Comparison of ENCODE assay signal across 21 mouse cellular contexts in genomic region chr5:32291316-32291715, GRCm38 (mm10). TPM values are rescaled to one million over a fixed set of nuclear protein-coding genes. Genes with fewer than 3 reads are reported as not detected.
DNase-seq lines count a peak whose midpoint lies in the region; ATAC-seq and TF ChIP-seq lines count a peak whose summit lies in the region.
"Had no signal": no experiment of that assay in that cellular context is flagged by ENCODE, and none has a peak within 500 bp of the region (broad histone marks: within the 10 kb centered on the region; RNA-seq: fewer than 3 reads in every experiment).

No protein-coding gene starts in this region.

- no peaks in the 10 kb centered on the region for H3K4me1 ChIP-seq in heart, embryonic 12.5 days (replicated peaks)
- peaks cover 8% of the 10 kb centered on the region; the same call in 1 of the 2 replicates for H3K4me1 ChIP-seq in small intestine, adult 2 months (ENCODE audit: control insufficient read depth, insufficient read depth, insufficient read length, low read length)
- H3K4me1 ChIP-seq: embryonic facial prominence, embryonic 10.5 days; embryonic facial prominence, embryonic 12.5 days; forebrain, embryonic 15.5 days had no signal

- WGBS in heart, embryonic 12.5 days: 53% methylated on average over 2 of the region's 2 CpGs
- WGBS in small intestine, adult 2 months: 65% methylated on average over 2 of the region's 2 CpGs

- no peak overlapping the region for H3K4me3 ChIP-seq in heart, embryonic 12.5 days
- H3K4me3 ChIP-seq in small intestine, adult 2 months (ENCODE audit: low read depth, low read length): no peak overlapping the region
- H3K4me3 ChIP-seq: embryonic facial prominence, embryonic 10.5 days; embryonic facial prominence, embryonic 12.5 days; forebrain, embryonic 13.5 days; forebrain, embryonic 15.5 days had no signal

- no peaks in the 10 kb centered on the region for H3K27me3 ChIP-seq in heart, embryonic 12.5 days (replicated peaks)
- no peaks in the 10 kb centered on the region for H3K27me3 ChIP-seq in small intestine, adult 2 months (ENCODE audit: control insufficient read depth, insufficient read depth, low read length)
- H3K27me3 ChIP-seq: embryonic facial prominence, embryonic 12.5 days; forebrain, embryonic 13.5 days; forebrain, embryonic 15.5 days; Patski had no signal

- H3K27ac ChIP-seq in heart, embryonic 12.5 days (ENCODE audit: poor library complexity, severe bottlenecking): no peak overlapping the region
- 0 out of 2 replicates have a peak overlapping the region, but pooled peaks have one; percentile 7 for H3K27ac ChIP-seq in small intestine, adult 2 months (ENCODE audit: insufficient read depth, low read depth, low read length)
- H3K27ac ChIP-seq: embryonic facial prominence, embryonic 10.5 days; embryonic facial prominence, embryonic 12.5 days; forebrain, embryonic 13.5 days; forebrain, embryonic 15.5 days had no signal

- no peak overlapping the region for H3K9ac ChIP-seq in heart, embryonic 12.5 days
- H3K9ac ChIP-seq: embryonic facial prominence, embryonic 12.5 days; forebrain, embryonic 13.5 days; forebrain, embryonic 15.5 days had no signal

- DNase-seq in heart, adult 11 months: peak; percentile 25
- peak; percentile 45 for DNase-seq in lung, postnatal 25 days (ENCODE audit: low spot score)
- no peak for DNase-seq in lung, postnatal 14 days
- DNase-seq: adrenal gland, adult 8-10 months; adrenal gland, postnatal 14 days; adrenal gland, postnatal 36 days; B cell, adult 2 months; cerebellum, adult 11-12 months; cerebellum, adult 2 months; cerebellum, adult 9-10 months; cerebellum, postnatal 10 days had no signal

- no peaks in the 10 kb centered on the region for H3K36me3 ChIP-seq in heart, embryonic 12.5 days
- no peaks in the 10 kb centered on the region for H3K36me3 ChIP-seq in small intestine, adult 2 months (ENCODE audit: control insufficient read depth, insufficient read depth, low read length)
- H3K36me3 ChIP-seq: embryonic facial prominence, embryonic 10.5 days; embryonic facial prominence, embryonic 12.5 days; forebrain, embryonic 15.5 days; G1E had no signal

- ATAC-seq in heart, embryonic 12.5 days (ENCODE audit: insufficient number of reproducible peaks, low FRiP score): no peak
- ATAC-seq: activated CD4-positive, CD25-positive, alpha-beta regulatory T cell, adult 4 months; CD4-positive, CD25-positive, alpha-beta regulatory T cell, adult 4 months; forebrain, embryonic 13.5 days; forebrain, embryonic 15.5 days; Patski had no signal

- H3K9me3 ChIP-seq in heart, embryonic 12.5 days (replicated peaks): no peaks in the 10 kb centered on the region
- H3K9me3 ChIP-seq: embryonic facial prominence, embryonic 10.5 days; embryonic facial prominence, embryonic 12.5 days; forebrain, embryonic 13.5 days; forebrain, embryonic 15.5 days; G1E had no signal

- no peak overlapping the region for H3K4me2 ChIP-seq in heart, embryonic 12.5 days
- H3K4me2 ChIP-seq: embryonic facial prominence, embryonic 12.5 days; forebrain, embryonic 13.5 days; forebrain, embryonic 15.5 days had no signal

- no peak for TF ChIP-seq POLR2A in small intestine, adult 2 months (IDR thresholded peaks at IDR 0.05; ENCODE audit: low read depth, low read length)

- no peak for TF ChIP-seq CTCF in small intestine, adult 2 months (IDR thresholded peaks at IDR 0.05; ENCODE audit: extremely low read depth, insufficient read length, insufficient replicate concordance, low read depth, low read length)

RNA-seq across cellular contexts. Expression of gene Plb1, which starts 58.8 kb away (rescaled TPM):
- 0.91 and 1.1 TPM in 2 replicates for polyA plus RNA-seq in heart, embryonic 12.5 days (2016; fragmentation: Nextera tagmentation; extraction: Ambion mirVana)
- 0.06 and 148 TPM in 2 replicates for polyA plus RNA-seq in small intestine, adult 2 months (2012; rRNA removed)
- polyA plus RNA-seq: activated CD4-positive, CD25-positive, alpha-beta regulatory T cell, adult 4 months; CD4-positive, CD25-positive, alpha-beta regulatory T cell, adult 4 months; forebrain, embryonic 13.5 days; forebrain, embryonic 15.5 days; G1E had no signal
